28 mouse cellular contexts compared by ENCODE assay signal in the genomic region with DNA sequence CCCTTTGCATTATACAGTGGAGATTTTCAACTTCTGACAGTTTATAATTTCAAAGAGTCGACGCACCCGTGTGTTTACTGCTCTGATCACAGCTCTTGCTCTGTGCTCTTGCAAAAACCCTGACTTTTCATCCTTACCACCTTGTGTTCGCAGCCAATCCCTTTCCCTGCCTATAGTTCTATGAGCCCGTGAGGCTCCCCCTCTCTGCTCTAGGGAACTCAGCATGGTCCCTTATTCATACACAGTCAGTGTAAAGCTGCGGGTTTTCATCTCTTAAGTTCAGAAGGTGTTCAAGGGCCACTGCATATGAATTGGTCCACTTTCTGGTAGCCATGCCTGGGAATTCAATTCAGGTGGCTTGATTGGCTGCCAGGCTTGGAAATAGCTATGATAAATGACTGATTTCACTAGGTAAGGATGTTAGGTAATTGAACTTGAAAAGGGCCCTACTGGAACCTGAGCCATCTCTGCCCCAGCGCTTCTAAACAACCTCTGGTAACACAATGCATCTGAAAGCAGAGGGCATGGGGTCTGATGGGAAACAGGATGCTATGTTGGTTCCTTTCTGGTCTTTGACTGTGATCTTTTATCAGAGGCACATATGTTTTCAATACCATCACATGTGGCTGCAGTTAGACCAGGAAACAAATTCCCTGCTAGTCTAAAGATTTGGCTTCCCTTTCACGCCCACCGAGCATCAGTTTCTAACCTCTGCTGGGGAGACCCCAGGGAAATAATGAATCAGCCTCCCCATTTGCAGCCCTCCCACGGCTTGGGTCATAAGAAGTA. TPM values are rescaled to one million over a fixed set of nuclear protein-coding genes. Genes with fewer than 3 reads are reported as not detected.
DNase-seq lines count a peak whose midpoint lies in the region; ATAC-seq and TF ChIP-seq lines count a peak whose summit lies in the region.
"Had no signal": no experiment of that assay in that cellular context is flagged by ENCODE, and none has a peak within 500 bp of the region (broad histone marks: within the 10 kb centered on the region; RNA-seq: fewer than 3 reads in every experiment).

No protein-coding gene starts in this region.

- peak overlapping the region; percentile 9; the same call in 1 of the 2 replicates for H3K27ac ChIP-seq in hindbrain, embryonic 10.5 days
- H3K27ac ChIP-seq in hindbrain, postnatal 0 days, result no peak overlapping the region
- H3K27ac ChIP-seq in embryonic facial prominence, embryonic 11.5 days (replicated peaks; ENCODE audit: low read depth, low read length), result no peak overlapping the region
- peak overlapping the region; percentile 28; the same call in 1 of the 2 replicates for H3K27ac ChIP-seq in limb, embryonic 13.5 days
- H3K27ac ChIP-seq in lung, postnatal 0 days (ENCODE audit: low read length), result no peak overlapping the region
- H3K27ac ChIP-seq: hindbrain, embryonic 12.5 days; left cerebral cortex, adult 2 months; limb, embryonic 15.5 days; liver, embryonic 15.5 days; stomach, embryonic 15.5 days had no signal

- WGBS in hindbrain, embryonic 10.5 days, result 51% methylated on average over 10 of the region's 10 CpGs
- WGBS in hindbrain, postnatal 0 days, result 64% methylated on average over 10 of the region's 10 CpGs
- WGBS in embryonic facial prominence, embryonic 11.5 days, result 38% methylated on average over 10 of the region's 10 CpGs
- WGBS in limb, embryonic 13.5 days, result 42% methylated on average over 10 of the region's 10 CpGs
- WGBS in lung, postnatal 0 days, result 74% methylated on average over 10 of the region's 10 CpGs

- TF ChIP-seq CTCF in hindbrain, postnatal 0 days (IDR thresholded peaks at IDR 0.05; ENCODE audit: low read depth), result no peak
- no peak for TF ChIP-seq CTCF in lung, postnatal 0 days (IDR thresholded peaks at IDR 0.05)

- H3K9ac ChIP-seq in hindbrain, postnatal 0 days (replicated peaks; ENCODE audit: low read length), result no peak overlapping the region
- no peak overlapping the region for H3K9ac ChIP-seq in embryonic facial prominence, embryonic 11.5 days (replicated peaks; ENCODE audit: low read length)
- H3K9ac ChIP-seq in limb, embryonic 13.5 days, result no peak overlapping the region
- no peak overlapping the region for H3K9ac ChIP-seq in lung, postnatal 0 days (replicated peaks; ENCODE audit: low read depth)
- H3K9ac ChIP-seq: hindbrain, embryonic 12.5 days; limb, embryonic 15.5 days; liver, embryonic 15.5 days; stomach, embryonic 15.5 days had no signal

- TF ChIP-seq EP300 in lung, postnatal 0 days (IDR thresholded peaks at IDR 0.05), result no peak

- H3K4me1 ChIP-seq in hindbrain, embryonic 10.5 days (replicated peaks), result peaks cover 19% of the 10 kb centered on the region; the same call in 1 of the 2 replicates
- H3K4me1 ChIP-seq in hindbrain, postnatal 0 days (ENCODE audit: insufficient read depth, low read length), result no peaks in the 10 kb centered on the region
- no peaks in the 10 kb centered on the region for H3K4me1 ChIP-seq in embryonic facial prominence, embryonic 11.5 days (ENCODE audit: control insufficient read depth, insufficient read depth, low read length)
- peaks cover 20% of the 10 kb centered on the region for H3K4me1 ChIP-seq in limb, embryonic 13.5 days
- H3K4me1 ChIP-seq in lung, postnatal 0 days (ENCODE audit: insufficient read depth, low read depth, low read length), result no peaks in the 10 kb centered on the region
- H3K4me1 ChIP-seq: hindbrain, embryonic 12.5 days; liver, embryonic 15.5 days; stomach, embryonic 15.5 days had no signal

- no peaks in the 10 kb centered on the region for H3K36me3 ChIP-seq in hindbrain, embryonic 10.5 days
- H3K36me3 ChIP-seq in hindbrain, postnatal 0 days (ENCODE audit: insufficient read depth, low read length), result no peaks in the 10 kb centered on the region
- no peaks in the 10 kb centered on the region for H3K36me3 ChIP-seq in embryonic facial prominence, embryonic 11.5 days (replicated peaks; ENCODE audit: control insufficient read depth, insufficient read depth, low read depth, low read length)
- no peaks in the 10 kb centered on the region for H3K36me3 ChIP-seq in limb, embryonic 13.5 days
- H3K36me3 ChIP-seq in lung, postnatal 0 days (ENCODE audit: insufficient read depth, low read length), result no peaks in the 10 kb centered on the region
- H3K36me3 ChIP-seq: hindbrain, embryonic 12.5 days; limb, embryonic 15.5 days; liver, embryonic 15.5 days; stomach, embryonic 15.5 days had no signal

- ATAC-seq in hindbrain, postnatal 0 days, result no peak
- peak; percentile 70 for ATAC-seq in embryonic facial prominence, embryonic 11.5 days (replicated peaks; ENCODE audit: insufficient number of reproducible peaks, low FRiP score, low TSS enrichment, low read depth)
- ATAC-seq in limb, embryonic 13.5 days (ENCODE audit: low FRiP score, low read depth), result peak; percentile 28
- no peak for ATAC-seq in lung, postnatal 0 days
- ATAC-seq: inflammation-experienced regulatory T-cells, adult 6 months had no signal

- H3K4me2 ChIP-seq in hindbrain, postnatal 0 days (ENCODE audit: low read depth, low read length), result no peak overlapping the region
- H3K4me2 ChIP-seq in embryonic facial prominence, embryonic 11.5 days (ENCODE audit: low read depth, low read length), result no peak overlapping the region
- H3K4me2 ChIP-seq in limb, embryonic 13.5 days (replicated peaks), result no peak overlapping the region
- H3K4me2 ChIP-seq in lung, postnatal 0 days (replicated peaks; ENCODE audit: low read depth, low read length), result no peak overlapping the region
- H3K4me2 ChIP-seq: hindbrain, embryonic 12.5 days; limb, embryonic 15.5 days; liver, embryonic 15.5 days; stomach, embryonic 15.5 days had no signal

- no peaks in the 10 kb centered on the region for H3K9me3 ChIP-seq in hindbrain, embryonic 10.5 days
- no peaks in the 10 kb centered on the region for H3K9me3 ChIP-seq in hindbrain, postnatal 0 days (ENCODE audit: low read length)
- H3K9me3 ChIP-seq in embryonic facial prominence, embryonic 11.5 days (replicated peaks; ENCODE audit: control insufficient read depth, low read length), result no peaks in the 10 kb centered on the region
- no peaks in the 10 kb centered on the region for H3K9me3 ChIP-seq in limb, embryonic 13.5 days
- H3K9me3 ChIP-seq in lung, postnatal 0 days (ENCODE audit: low read length), result no peaks in the 10 kb centered on the region
- H3K9me3 ChIP-seq: hindbrain, embryonic 12.5 days; limb, embryonic 15.5 days; liver, embryonic 15.5 days; stomach, embryonic 15.5 days had no signal

- H3K4me3 ChIP-seq in hindbrain, embryonic 10.5 days, result no peak overlapping the region
- no peak overlapping the region for H3K4me3 ChIP-seq in hindbrain, postnatal 0 days (ENCODE audit: low read length)
- H3K4me3 ChIP-seq in embryonic facial prominence, embryonic 11.5 days (ENCODE audit: low read depth, low read length), result no peak overlapping the region
- no peak overlapping the region for H3K4me3 ChIP-seq in limb, embryonic 13.5 days
- H3K4me3 ChIP-seq in lung, postnatal 0 days (ENCODE audit: low read depth, low read length), result no peak overlapping the region
- H3K4me3 ChIP-seq: erythroblast, embryonic 14.5 days; hindbrain, embryonic 12.5 days; left cerebral cortex, adult 2 months; limb, embryonic 15.5 days; liver, embryonic 15.5 days; stomach, embryonic 15.5 days had no signal

- no peaks in the 10 kb centered on the region for H3K27me3 ChIP-seq in hindbrain, embryonic 10.5 days (ENCODE audit: insufficient read depth, poor library complexity, severe bottlenecking)
- H3K27me3 ChIP-seq in hindbrain, postnatal 0 days (ENCODE audit: insufficient read depth, low read length), result no peaks in the 10 kb centered on the region
- H3K27me3 ChIP-seq in embryonic facial prominence, embryonic 11.5 days (ENCODE audit: control insufficient read depth, insufficient read depth, low read length), result no peaks in the 10 kb centered on the region
- no peaks in the 10 kb centered on the region for H3K27me3 ChIP-seq in limb, embryonic 13.5 days
- H3K27me3 ChIP-seq in lung, postnatal 0 days (replicated peaks; ENCODE audit: insufficient read depth, low read length), result no peaks in the 10 kb centered on the region
- H3K27me3 ChIP-seq: hindbrain, embryonic 12.5 days; limb, embryonic 15.5 days; liver, embryonic 15.5 days; stomach, embryonic 15.5 days had no signal

- peak; percentile 18 for DNase-seq in hindbrain, embryonic 10.5 days (ENCODE audit: low spot score)
- no peak for DNase-seq in hindbrain, postnatal 0 days (ENCODE audit: low spot score)
- DNase-seq in embryo, embryonic 10 days (ENCODE audit: low spot score), result peak; percentile 68
- peak; percentile 93 for DNase-seq in embryonic facial prominence, embryonic 11.5 days (ENCODE audit: low spot score)
- no peak for DNase-seq in kidney, adult 11 months
- no peak for DNase-seq in cerebellum, adult 11 months
- no peak for DNase-seq in lung, postnatal 0 days (ENCODE audit: low spot score)
- DNase-seq: adrenal gland, adult 8-10 months; cerebellum, adult 9-11 months; gastrocnemius, postnatal 25 days; kidney, adult 9 months; kidney, postnatal 25 days; right cerebral cortex, postnatal 25 days; thymus, adult 18-20 months had no signal

RNA-seq across cellular contexts. Expression of a gene that starts 46.3 kb away (rescaled TPM):
- not detected in 2 replicates for polyA plus RNA-seq in hindbrain, embryonic 10.5 days (2016; fragmentation: Nextera tagmentation; extraction: Ambion mirVana)
- total RNA-seq in hindbrain, postnatal 0 days (2014; rRNA removed), result not detected in 2 replicates
- 0.09 TPM in 1 of 2 replicates, not detected in the other for polyA plus RNA-seq in hindbrain, postnatal 0 days (2015; fragmentation: Nextera tagmentation; extraction: Ambion mirVana)
- polyA plus RNA-seq in embryonic facial prominence, embryonic 11.5 days (2014; fragmentation: Nextera tagmentation; extraction: Ambion mirVana), result not detected in 2 replicates
- polyA plus RNA-seq in limb, embryonic 13.5 days (2015; fragmentation: Nextera tagmentation; extraction: Ambion mirVana), result not detected in 2 replicates
- polyA plus RNA-seq in lung, postnatal 0 days (2015; fragmentation: Nextera tagmentation; extraction: Ambion mirVana), result 0.13 TPM in 1 of 2 replicates, not detected in the other
- total RNA-seq: adrenal gland, adult 8-10 months; gastrocnemius, postnatal 25 days; left cerebral cortex, adult 2 months; megakaryocyte progenitor cell, adult 5-6 weeks had no signal
- polyA plus RNA-seq: cortical plate, adult 2 months; erythroblast, embryonic 14.5 days; heart, postnatal 0 days; hindbrain, embryonic 12.5 days; inflammation-experienced regulatory T-cells, adult 6 months; limb, embryonic 15.5 days; liver, embryonic 15.5 days; lung, embryonic 16.5 days; neural tube, embryonic 14.5 days; spleen, adult 2 months; stomach, embryonic 15.5 days had no signal

Comparison
In these comparisons a context has a peak if more than half of its experiments do, and no peak if none do; other contexts are left out.
1. DNase-seq: peak in hindbrain, embryonic 10.5 days (single experiment), embryo, embryonic 10 days (single experiment) and embryonic facial prominence, embryonic 11.5 days (single experiment); none in hindbrain, postnatal 0 days (single experiment), kidney, adult 11 months (single experiment), cerebellum, adult 11 months (single experiment) and lung, postnatal 0 days (single experiment).
2. H3K27ac ChIP-seq: peak in hindbrain, embryonic 10.5 days (single experiment) and limb, embryonic 13.5 days (single experiment); none in hindbrain, postnatal 0 days (single experiment), embryonic facial prominence, embryonic 11.5 days (single experiment) and lung, postnatal 0 days (single experiment).
3. ATAC-seq: peak in embryonic facial prominence, embryonic 11.5 days (single experiment) and limb, embryonic 13.5 days (single experiment); none in hindbrain, postnatal 0 days (single experiment) and lung, postnatal 0 days (single experiment).